Mouse (Mus musculus) embryonic facial prominence, embryonic 12.5 days (tissue): ENCODE measurements around the gene Birc6. TPM values are rescaled to one million over a fixed set of nuclear protein-coding genes. Genes with fewer than 3 reads are reported as not detected.

ENCODE experiments used
- ATAC-seq: fragments of 200-750 bp; cut with Nextera tagmentation; 2 replicates; pipeline ENCODE4 v1.8.0; 2017; ENCODE audit not compliant: insufficient number of reproducible peaks, insufficient read depth, low FRiP score, low TSS enrichment
- H3K27ac ChIP-seq: fragments of 300-500 bp; sonication (generic); 2 replicates; pipeline ENCODE4 v1.5.1; 2016; ENCODE audit warnings: mild to moderate bottlenecking
- H3K27me3 ChIP-seq: fragments of 300-500 bp; sonication (generic); 2 replicates; pipeline ENCODE4 v1.6.1; 2016; ENCODE audit warnings: mild to moderate bottlenecking, moderate library complexity
- H3K36me3 ChIP-seq: fragments of 300-500 bp; sonication (generic); 2 replicates; pipeline ENCODE4 v1.6.1; 2016; ENCODE audit warnings: mild to moderate bottlenecking
- H3K4me1 ChIP-seq: fragments of 300-500 bp; sonication (generic); 2 replicates; pipeline ENCODE4 v1.6.1; 2016
- H3K4me2 ChIP-seq: fragments of 300-500 bp; sonication (generic); replicated peaks from 2 replicates; pipeline ENCODE4 v1.6.1; 2016; ENCODE audit warnings: mild to moderate bottlenecking, moderate library complexity
- H3K4me3 ChIP-seq: fragments of 300-500 bp; sonication (generic); 2 replicates; pipeline ENCODE4 v1.5.1; 2016; ENCODE audit warnings: mild to moderate bottlenecking
- H3K9ac ChIP-seq: fragments of 300-500 bp; sonication (generic); 2 replicates; pipeline ENCODE4 v1.6.1; 2016; ENCODE audit warnings: mild to moderate bottlenecking, moderate library complexity
- H3K9me3 ChIP-seq: fragments of 300-500 bp; sonication (generic); 2 replicates; pipeline ENCODE4 v1.6.1; 2016; ENCODE audit warnings: mild to moderate bottlenecking, moderate library complexity
- WGBS: fragments of 180-500 bp; shearing (Covaris S2); methylation state at CpG from one replicate; pipeline ENCODE4 v1.1.7; 2016; 5-methylcytosine and 5-hydroxymethylcytosine counted together
- polyA plus RNA-seq: library from polyadenylated mRNA; unstranded; fragments of >200 nt; fragmentation: Nextera tagmentation; extraction: Ambion mirVana; gene quantifications from 2 replicates; pipeline ENCODE4 v1.2.1, GENCODE M21; 2016

The Birc6 gene
- polyA plus RNA-seq, 1 experiment from 2014 or later, result 98.3 TPM

GRCm38 (mm10) chr17:74715128-74715527 lies 187.0 kb downstream of the Birc6 start:
- H3K9ac ChIP-seq, result no peak overlapping the region
- no peaks in the 10 kb centered on the region for H3K36me3 ChIP-seq
- H3K4me3 ChIP-seq, result no peak overlapping the region
- H3K4me1 ChIP-seq, result peaks cover 3% of the 10 kb centered on the region
- no peak overlapping the region for H3K27ac ChIP-seq
- H3K27me3 ChIP-seq, result no peaks in the 10 kb centered on the region
- no peak for ATAC-seq
- WGBS, result 55% methylated on average over 3 of the region's 3 CpGs
- no peaks in the 10 kb centered on the region for H3K9me3 ChIP-seq
- H3K4me2 ChIP-seq, result no peak overlapping the region

GRCm38 (mm10) chr17:74715724-74716123 lies 187.6 kb downstream of the Birc6 start:
- no peak overlapping the region for H3K4me2 ChIP-seq
- WGBS, result 67% methylated on average over 1 of the region's 1 CpGs
- no peaks in the 10 kb centered on the region for H3K27me3 ChIP-seq
- no peaks in the 10 kb centered on the region for H3K9me3 ChIP-seq
- H3K9ac ChIP-seq, result no peak overlapping the region
- H3K36me3 ChIP-seq, result no peaks in the 10 kb centered on the region
- H3K27ac ChIP-seq, result no peak overlapping the region
- H3K4me3 ChIP-seq, result no peak overlapping the region
- peaks cover 3% of the 10 kb centered on the region for H3K4me1 ChIP-seq
- ATAC-seq, result no peak

- H3K4me3 ChIP-seq, result peak overlapping the region; percentile 82; the same call in 1 of the 2 replicates
- peak overlapping the region; percentile 80 for H3K4me2 ChIP-seq
- no peak for ATAC-seq
- peaks cover 3% of the 10 kb centered on the region for H3K4me1 ChIP-seq
- H3K9ac ChIP-seq, result no peak overlapping the region
- H3K27ac ChIP-seq, result no peak overlapping the region
- WGBS, result 54% methylated on average over 3 of the region's 3 CpGs
- no peaks in the 10 kb centered on the region for H3K9me3 ChIP-seq
- H3K36me3 ChIP-seq, result peaks cover 3% of the 10 kb centered on the region; the same call in 1 of the 2 replicates
- H3K27me3 ChIP-seq, result no peaks in the 10 kb centered on the region
These were observed 188.5 kb downstream of the Birc6 start for GRCm38 (mm10) chr17:74716643-74717042.

- 0 out of 2 replicates have a peak, but pooled peaks have one; percentile 25 for ATAC-seq
- Histone ChIP-seq H3K9me3 (no peaks in the 10 kb centered on the region), H3K4me2 (peak overlapping the region; percentile 80), H3K27me3 (no peaks in the 10 kb centered on the region), H3K4me3 (peak overlapping the region; percentile 82), H3K27ac (no peak overlapping the region), H3K36me3 (peaks cover 6% of the 10 kb centered on the region; the same call in 1 of the 2 replicates), H3K9ac (peak overlapping the region; percentile 71), H3K4me1 (peaks cover 3% of the 10 kb centered on the region)
- WGBS, result 9% methylated on average over 14 of the region's 14 CpGs
These were observed 189.1 kb downstream of the Birc6 start for GRCm38 (mm10) chr17:74717091-74717617.

GRCm38 (mm10) chr17:74717618-74718151 lies 189.6 kb downstream of the Birc6 start, which contains the start of gene Ttc27:
Gene Ttc27 (plus strand): TSS chr17:74717732.
- H3K9me3 ChIP-seq, result no peaks in the 10 kb centered on the region
- under 1% methylated on average over 31 of the region's 31 CpGs for WGBS
- peaks cover 3% of the 10 kb centered on the region for H3K4me1 ChIP-seq
- no peaks in the 10 kb centered on the region for H3K27me3 ChIP-seq
- no peak within 1 kb of the TSS for H3K27ac ChIP-seq
- peak; percentile 64 for ATAC-seq
- H3K4me2 ChIP-seq, result peak within 1 kb of the TSS; percentile 80
- H3K9ac ChIP-seq, result peak within 1 kb of the TSS; percentile 71
- peaks cover 11% of the 10 kb centered on the region for H3K36me3 ChIP-seq
- peak within 1 kb of the TSS; percentile 82 for H3K4me3 ChIP-seq

GRCm38 (mm10) chr17:74732872-74733271 lies 204.8 kb downstream of the Birc6 start:
- H3K4me2 ChIP-seq, result no peak overlapping the region
- H3K4me1 ChIP-seq, result no peaks in the 10 kb centered on the region
- H3K4me3 ChIP-seq, result no peak overlapping the region
- H3K9me3 ChIP-seq, result no peaks in the 10 kb centered on the region
- H3K27ac ChIP-seq, result no peak overlapping the region
- no peak overlapping the region for H3K9ac ChIP-seq
- H3K36me3 ChIP-seq, result peaks cover 6% of the 10 kb centered on the region
- no peaks in the 10 kb centered on the region for H3K27me3 ChIP-seq
- no peak for ATAC-seq

GRCm38 (mm10) chr17:74735392-74735791 lies 207.3 kb downstream of the Birc6 start:
- 91% methylated on average over 11 of the region's 11 CpGs for WGBS
- Histone ChIP-seq H3K4me2 (no peak overlapping the region), H3K36me3 (peaks cover 10% of the 10 kb centered on the region)

GRCm38 (mm10) chr17:74749659-74750058 lies 221.6 kb downstream of the Birc6 start:
- Histone ChIP-seq H3K4me1 (no peaks in the 10 kb centered on the region), H3K4me3 (no peak overlapping the region), H3K9ac (no peak overlapping the region), H3K27ac (no peak overlapping the region), H3K27me3 (no peaks in the 10 kb centered on the region), H3K9me3 (no peaks in the 10 kb centered on the region), H3K4me2 (no peak overlapping the region), H3K36me3 (peaks cover 20% of the 10 kb centered on the region)
- 74% methylated on average over 1 of the region's 1 CpGs for WGBS
- no peak for ATAC-seq

More at GRCm38 (mm10) chr17:74735392-74735791, 207.3 kb downstream of the Birc6 start:
- Histone ChIP-seq H3K27me3 (no peaks in the 10 kb centered on the region), H3K9me3 (no peaks in the 10 kb centered on the region), H3K4me3 (no peak overlapping the region), H3K27ac (no peak overlapping the region), H3K9ac (no peak overlapping the region), H3K4me1 (no peaks in the 10 kb centered on the region)
- no peak for ATAC-seq

GRCm38 (mm10) chr17:74751026-74751425 lies 222.9 kb downstream of the Birc6 start:
- Histone ChIP-seq H3K4me1 (no peaks in the 10 kb centered on the region), H3K27ac (no peak overlapping the region), H3K9ac (no peak overlapping the region), H3K4me3 (no peak overlapping the region), H3K9me3 (no peaks in the 10 kb centered on the region), H3K36me3 (peaks cover 10% of the 10 kb centered on the region), H3K4me2 (no peak overlapping the region), H3K27me3 (no peaks in the 10 kb centered on the region)
- ATAC-seq, result no peak
- 94% methylated on average over 4 of the region's 4 CpGs for WGBS

Other genes with a start within 250 kb of the Birc6 start
- gene Memo1, start 232.8 kb upstream of the Birc6 start, polyA plus RNA-seq, result 77.9 and 83.7 TPM in 2 replicates
- gene Dpy30, start 204.4 kb upstream of the Birc6 start, polyA plus RNA-seq, result 233 and 238 TPM in 2 replicates
- 28.9 and 34.5 TPM in 2 replicates for gene Spast, start 189.3 kb upstream of the Birc6 start, polyA plus RNA-seq
- 36.8 and 38.0 TPM in 2 replicates for gene Slc30a6, start 132.7 kb upstream of the Birc6 start, polyA plus RNA-seq
- 0.23 and 0.33 TPM in 2 replicates for gene Nlrc4, start 69.2 kb upstream of the Birc6 start, polyA plus RNA-seq
- 51.0 and 56.1 TPM in 2 replicates for gene Yipf4, start 38.8 kb upstream of the Birc6 start, polyA plus RNA-seq
- 25.9 and 26.8 TPM in 2 replicates for gene Ttc27, start 189.4 kb downstream of the Birc6 start, polyA plus RNA-seq